Mouse (Mus musculus) hindbrain, embryonic 12.5 days (tissue): ENCODE results near the gene Mcu. TPM values are rescaled to one million over a fixed set of nuclear protein-coding genes. Genes with fewer than 3 reads are reported as not detected.

Source experiments
- ATAC-seq: fragments of 200-750 bp; cut with Nextera tagmentation; 2 replicates; pipeline ENCODE4 v1.8.0; 2017; ENCODE audit warnings: moderate TSS enrichment; ENCODE audit not compliant: low FRiP score
- H3K27ac ChIP-seq: fragments of 300-500 bp; sonication (generic); 2 replicates; pipeline ENCODE4 v1.5.1; 2016; ENCODE audit warnings: mild to moderate bottlenecking
- H3K27me3 ChIP-seq: fragments of 300-500 bp; sonication (generic); 2 replicates; pipeline ENCODE4 v1.6.1; 2016; ENCODE audit warnings: mild to moderate bottlenecking
- H3K36me3 ChIP-seq: fragments of 300-500 bp; sonication (generic); 2 replicates; pipeline ENCODE4 v1.6.1; 2016; ENCODE audit warnings: mild to moderate bottlenecking
- H3K4me1 ChIP-seq: fragments of 300-500 bp; sonication (generic); 2 replicates; pipeline ENCODE4 v1.6.1; 2016
- H3K4me2 ChIP-seq: fragments of 300-500 bp; sonication (generic); replicated peaks from 2 replicates; pipeline ENCODE4 v1.6.1; 2016; ENCODE audit warnings: mild to moderate bottlenecking
- H3K4me3 ChIP-seq: fragments of 300-500 bp; sonication (generic); 2 replicates; pipeline ENCODE4 v1.5.1; 2016; ENCODE audit warnings: mild to moderate bottlenecking
- H3K9ac ChIP-seq: fragments of 300-500 bp; sonication (generic); 2 replicates; pipeline ENCODE4 v1.6.1; 2016; ENCODE audit warnings: mild to moderate bottlenecking, moderate library complexity
- H3K9me3 ChIP-seq: fragments of 300-500 bp; sonication (generic); replicated peaks from 2 replicates; pipeline ENCODE4 v1.6.1; 2016; ENCODE audit warnings: mild to moderate bottlenecking
- WGBS: fragments of 180-500 bp; shearing (Covaris S2); methylation state at CpG from one replicate; pipeline ENCODE4 v1.1.7; 2016; 5-methylcytosine and 5-hydroxymethylcytosine counted together
- polyA plus RNA-seq: library from polyadenylated mRNA; unstranded; fragments of >200 nt; fragmentation: Nextera tagmentation; extraction: Ambion mirVana; gene quantifications from 2 replicates; pipeline ENCODE4 v1.2.1, GENCODE M21; 2016

The Mcu gene
- polyA plus RNA-seq, 1 experiment from 2014 or later = 23.2 TPM

GRCm38 (mm10) chr10:59402899-59403792 is 213.3 kb downstream of the Mcu start, which contains the start of gene Pla2g12b:
TSS of gene Pla2g12b (plus strand) at chr10:59403660.
- no peaks in the 10 kb centered on the region for H3K36me3 ChIP-seq
- no peaks in the 10 kb centered on the region for H3K27me3 ChIP-seq
- no peak within 1 kb of the TSS for H3K4me2 ChIP-seq
- ATAC-seq = no peak
- H3K4me1 ChIP-seq = peaks cover 6% of the 10 kb centered on the region; the same call in 1 of the 2 replicates
- no peak within 1 kb of the TSS for H3K27ac ChIP-seq
- H3K9me3 ChIP-seq = no peaks in the 10 kb centered on the region
- no peak within 1 kb of the TSS for H3K4me3 ChIP-seq
- 78% methylated on average over 21 of the region's 21 CpGs for WGBS
- no peak within 1 kb of the TSS for H3K9ac ChIP-seq

Other genes starting within 250 kb of the Mcu start
- gene Gm10273, start 221.1 kb downstream of the Mcu start, polyA plus RNA-seq = 5.1 TPM in 1 of 2 replicates, not detected in the other
- gene Pla2g12b, start 213.0 kb downstream of the Mcu start, polyA plus RNA-seq = not detected in 2 replicates
- gene Oit3, start 174.9 kb downstream of the Mcu start, polyA plus RNA-seq = 0.59 and 0.68 TPM in 2 replicates
- gene Gm10322, start 629 bp downstream of the Mcu start, polyA plus RNA-seq = not detected in 2 replicates
- gene Micu1, start 85.8 kb upstream of the Mcu start, polyA plus RNA-seq = 75.8 and 78.1 TPM in 2 replicates